Mouse (Mus musculus): Measurements from ENCODE around the gene Tmem163. TPM values are rescaled to one million over a fixed set of nuclear protein-coding genes. Genes with fewer than 3 reads are reported as not detected.

The Tmem163 gene
- polyA plus RNA-seq, 1 experiment from 2014 or later, result 0.21 TPM

DNA sequence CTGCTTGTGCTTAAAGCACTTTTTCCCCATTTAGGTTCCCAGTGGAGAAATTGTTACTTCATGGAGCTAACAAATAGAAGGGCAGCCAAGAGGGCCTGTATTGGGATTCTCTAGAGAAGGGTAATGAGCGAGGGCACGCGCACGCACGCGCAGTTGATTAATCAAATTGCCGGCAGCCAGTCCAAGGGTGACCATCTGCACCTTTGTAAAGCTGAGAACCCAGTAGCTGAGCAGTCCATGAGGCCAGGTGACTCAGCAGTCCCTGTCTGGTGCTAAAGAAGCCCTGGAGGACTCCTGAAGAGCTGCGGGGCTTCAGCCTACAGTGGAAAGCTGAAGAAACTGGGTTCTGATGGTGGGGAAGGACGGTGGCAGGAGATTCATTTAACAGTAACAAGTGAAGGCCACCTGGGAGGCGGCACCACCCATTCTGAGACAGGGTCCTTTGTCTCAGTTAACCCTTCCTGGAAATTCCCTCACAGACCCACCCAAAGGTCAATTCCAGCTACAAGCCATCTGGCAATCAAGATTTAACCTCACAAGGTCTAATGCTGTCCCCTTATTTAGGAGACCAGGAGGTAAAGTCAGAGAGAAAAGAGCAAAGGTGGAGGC lies 172.2 kb downstream of the Tmem163 start:
- no peak overlapping the region for H3K4me2 ChIP-seq (ENCODE audit: low read depth, low read length)
- H3K27ac ChIP-seq (ENCODE audit: low read length), result no peak overlapping the region
- no peaks in the 10 kb centered on the region for H3K36me3 ChIP-seq (ENCODE audit: control insufficient read depth, insufficient read depth)
- ATAC-seq (ENCODE audit: low read depth), result no peak
- H3K9ac ChIP-seq (ENCODE audit: low read depth, low read length), result no peak overlapping the region
- no peaks in the 10 kb centered on the region for H3K4me1 ChIP-seq (ENCODE audit: control insufficient read depth, low read depth, low read length)
- H3K9me3 ChIP-seq (replicated peaks; ENCODE audit: control insufficient read depth, low read length), result no peaks in the 10 kb centered on the region
- H3K27me3 ChIP-seq (ENCODE audit: control insufficient read depth, insufficient read depth, low read depth, low read length), result no peaks in the 10 kb centered on the region
- H3K4me3 ChIP-seq (ENCODE audit: low read depth, low read length), result no peak overlapping the region
- WGBS (ENCODE audit: insufficient replicate concordance), result 70% methylated on average over 10 of the region's 10 CpGs

DNA sequence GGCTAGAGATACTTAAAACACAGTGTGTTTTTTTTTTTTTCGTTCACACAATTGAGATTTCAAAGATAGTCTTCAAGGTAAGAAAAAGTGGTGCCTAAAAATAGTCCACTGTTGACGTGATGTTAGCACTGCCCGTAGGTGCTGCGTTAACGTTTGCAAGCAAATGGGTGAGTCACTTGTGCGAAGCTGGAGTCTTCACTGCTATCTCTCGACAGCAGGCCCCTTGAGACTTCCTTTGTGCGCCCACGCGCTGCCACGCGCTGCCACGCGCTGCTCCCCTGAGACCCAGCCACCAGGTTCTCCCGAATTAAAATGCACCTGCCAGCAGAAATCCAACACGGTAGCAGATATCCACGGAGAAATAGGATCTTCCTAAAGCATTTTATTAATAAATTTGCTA lies 178.6 kb downstream of the Tmem163 start:
- Histone ChIP-seq H3K4me3 (ENCODE audit: low read depth, low read length) (no peak overlapping the region), H3K4me1 (ENCODE audit: control insufficient read depth, low read depth, low read length) (no peaks in the 10 kb centered on the region), H3K27ac (ENCODE audit: low read length) (no peak overlapping the region), H3K4me2 (ENCODE audit: low read depth, low read length) (no peak overlapping the region), H3K9ac (ENCODE audit: low read depth, low read length) (no peak overlapping the region), H3K9me3 (replicated peaks; ENCODE audit: control insufficient read depth, low read length) (no peaks in the 10 kb centered on the region), H3K27me3 (ENCODE audit: control insufficient read depth, insufficient read depth, low read depth, low read length) (no peaks in the 10 kb centered on the region), H3K36me3 (ENCODE audit: control insufficient read depth, insufficient read depth) (no peaks in the 10 kb centered on the region)
- ATAC-seq (ENCODE audit: low read depth), result no peak
- 38% methylated on average over 17 of the region's 17 CpGs for WGBS (ENCODE audit: insufficient replicate concordance)

DNA sequence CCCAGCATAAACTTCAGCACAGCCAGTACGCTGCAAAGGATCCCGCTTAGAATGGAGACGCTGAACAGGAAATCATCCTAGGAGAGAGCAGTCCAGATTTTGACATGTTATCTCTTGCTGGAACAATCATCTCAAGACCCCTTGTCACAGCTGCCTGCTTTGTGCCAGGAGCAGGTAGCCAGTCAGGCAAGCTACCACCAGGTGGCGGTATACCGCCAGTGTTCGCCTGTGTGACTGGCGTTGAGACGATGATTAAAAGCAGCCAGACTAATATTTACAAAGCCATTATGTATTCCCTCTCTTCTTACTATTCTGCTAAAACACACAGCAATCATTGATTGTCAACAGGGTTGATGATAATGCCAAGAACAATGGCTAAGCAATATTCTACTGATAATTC lies 179.1 kb downstream of the Tmem163 start:
- no peak overlapping the region for H3K4me3 ChIP-seq (ENCODE audit: low read depth, low read length)
- H3K27me3 ChIP-seq (ENCODE audit: control insufficient read depth, insufficient read depth, low read depth, low read length), result no peaks in the 10 kb centered on the region
- WGBS (ENCODE audit: insufficient replicate concordance), result 5% methylated on average over 8 of the region's 8 CpGs
- no peaks in the 10 kb centered on the region for H3K36me3 ChIP-seq (ENCODE audit: control insufficient read depth, insufficient read depth)
- no peaks in the 10 kb centered on the region for H3K4me1 ChIP-seq (ENCODE audit: control insufficient read depth, low read depth, low read length)
- no peak overlapping the region for H3K4me2 ChIP-seq (ENCODE audit: low read depth, low read length)
- no peak overlapping the region for H3K9ac ChIP-seq (ENCODE audit: low read depth, low read length)
- H3K9me3 ChIP-seq (replicated peaks; ENCODE audit: control insufficient read depth, low read length), result no peaks in the 10 kb centered on the region
- ATAC-seq (ENCODE audit: low read depth), result no peak
- H3K27ac ChIP-seq (ENCODE audit: low read length), result no peak overlapping the region

DNA sequence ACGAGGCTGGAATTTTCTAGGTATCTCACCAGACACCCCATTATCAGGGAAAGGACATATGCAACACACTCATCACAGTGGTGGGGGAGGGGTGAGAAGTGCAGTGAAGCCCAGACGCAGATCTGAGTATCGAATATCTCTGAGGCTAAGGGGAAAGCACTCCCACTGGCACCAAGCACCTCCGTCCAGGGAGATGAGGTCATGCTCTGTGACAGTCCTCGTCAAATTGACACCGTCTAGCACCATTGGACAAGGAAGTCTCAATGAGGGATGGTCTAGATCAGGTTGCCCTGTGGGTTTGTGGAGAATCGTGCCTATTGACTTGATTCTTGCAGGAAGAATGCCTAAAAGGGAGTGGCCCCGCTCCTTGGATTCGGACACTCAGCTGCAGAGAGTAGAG lies 180.6 kb downstream of the Tmem163 start:
- Histone ChIP-seq H3K4me2 (ENCODE audit: low read depth, low read length) (no peak overlapping the region), H3K36me3 (ENCODE audit: control insufficient read depth, insufficient read depth) (no peaks in the 10 kb centered on the region), H3K9me3 (replicated peaks; ENCODE audit: control insufficient read depth, low read length) (no peaks in the 10 kb centered on the region), H3K27ac (ENCODE audit: low read length) (no peak overlapping the region), H3K9ac (ENCODE audit: low read depth, low read length) (no peak overlapping the region), H3K27me3 (ENCODE audit: control insufficient read depth, insufficient read depth, low read depth, low read length) (no peaks in the 10 kb centered on the region), H3K4me3 (ENCODE audit: low read depth, low read length) (no peak overlapping the region), H3K4me1 (ENCODE audit: control insufficient read depth, low read depth, low read length) (no peaks in the 10 kb centered on the region)
- WGBS (ENCODE audit: insufficient replicate concordance), result 48% methylated on average over 9 of the region's 9 CpGs
- ATAC-seq (ENCODE audit: low read depth), result no peak

DNA sequence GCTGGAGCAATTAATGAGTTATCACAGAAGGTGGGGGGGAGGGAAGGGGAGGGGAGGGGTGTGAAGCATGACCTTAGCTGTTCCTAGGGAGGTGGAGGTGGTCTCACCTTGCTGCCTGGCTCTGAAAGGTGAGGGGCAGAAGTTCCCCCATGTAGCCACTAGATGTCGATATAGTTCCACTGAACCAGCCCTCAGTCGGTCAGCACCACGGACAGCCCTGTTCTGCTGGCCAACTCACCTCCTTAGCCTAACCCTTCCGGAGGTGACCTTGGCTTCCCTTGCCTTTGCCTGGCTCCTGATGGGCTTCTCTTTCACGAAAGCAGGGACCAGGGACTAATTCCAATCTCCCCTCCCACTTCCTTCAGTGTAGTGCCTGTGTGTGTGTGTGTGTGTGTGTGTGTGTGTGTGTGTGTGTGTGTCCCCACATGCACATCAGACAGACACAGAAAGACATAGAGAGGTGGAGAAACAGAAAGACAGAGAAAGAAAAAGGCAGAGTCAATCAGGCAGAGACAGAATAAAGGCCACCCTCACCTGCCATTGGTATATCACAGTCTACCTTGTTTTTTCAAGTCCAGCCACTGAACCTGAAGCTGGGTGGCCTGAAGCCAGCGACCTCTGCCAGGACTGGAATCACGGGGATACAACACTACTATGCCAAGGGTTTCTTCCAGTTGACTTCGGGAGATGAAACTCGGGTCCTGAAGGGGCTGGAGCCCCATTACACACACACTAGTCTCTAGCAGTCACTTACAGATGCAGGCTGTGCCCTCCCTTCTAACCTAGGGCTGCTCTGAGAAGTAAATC lies 182.4 kb downstream of the Tmem163 start:
- no peak for ATAC-seq (ENCODE audit: low read depth)
- no peaks in the 10 kb centered on the region for H3K27me3 ChIP-seq (ENCODE audit: control insufficient read depth, insufficient read depth, low read depth, low read length)
- 22% methylated on average over 9 of the region's 9 CpGs for WGBS (ENCODE audit: insufficient replicate concordance)

DNA sequence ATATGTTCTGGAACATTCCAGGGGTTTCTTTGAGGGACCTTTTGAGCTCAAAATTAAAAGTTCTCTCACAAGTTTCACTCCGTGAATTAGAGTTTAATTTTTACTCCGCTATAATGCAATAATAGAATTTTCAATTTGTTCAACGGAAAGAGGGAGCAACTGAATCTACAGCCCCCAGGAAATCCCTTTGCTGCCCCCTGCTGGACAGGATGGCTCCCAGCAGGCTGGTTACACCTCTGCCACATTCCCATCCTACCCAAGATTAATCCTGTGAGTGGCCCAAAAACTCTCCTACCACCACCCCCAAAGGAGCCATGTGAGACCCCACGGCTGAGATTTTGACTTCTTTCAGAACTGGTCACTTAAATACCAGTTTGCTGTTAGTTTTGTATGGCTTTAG lies 192.2 kb downstream of the Tmem163 start:
- no peak for ATAC-seq (ENCODE audit: low read depth)
- H3K4me3 ChIP-seq (ENCODE audit: low read depth, low read length), result no peak overlapping the region
- WGBS (ENCODE audit: insufficient replicate concordance), result 67% methylated on average over 4 of the region's 4 CpGs

More for the DNA sequence above, 182.4 kb downstream of the Tmem163 start:
- Histone ChIP-seq H3K4me3 (ENCODE audit: low read depth, low read length) (no peak overlapping the region), H3K4me2 (ENCODE audit: low read depth, low read length) (no peak overlapping the region), H3K27ac (ENCODE audit: low read length) (no peak overlapping the region), H3K9me3 (replicated peaks; ENCODE audit: control insufficient read depth, low read length) (no peaks in the 10 kb centered on the region), H3K9ac (ENCODE audit: low read depth, low read length) (no peak overlapping the region), H3K4me1 (ENCODE audit: control insufficient read depth, low read depth, low read length) (no peaks in the 10 kb centered on the region), H3K36me3 (ENCODE audit: control insufficient read depth, insufficient read depth) (no peaks in the 10 kb centered on the region)

DNA sequence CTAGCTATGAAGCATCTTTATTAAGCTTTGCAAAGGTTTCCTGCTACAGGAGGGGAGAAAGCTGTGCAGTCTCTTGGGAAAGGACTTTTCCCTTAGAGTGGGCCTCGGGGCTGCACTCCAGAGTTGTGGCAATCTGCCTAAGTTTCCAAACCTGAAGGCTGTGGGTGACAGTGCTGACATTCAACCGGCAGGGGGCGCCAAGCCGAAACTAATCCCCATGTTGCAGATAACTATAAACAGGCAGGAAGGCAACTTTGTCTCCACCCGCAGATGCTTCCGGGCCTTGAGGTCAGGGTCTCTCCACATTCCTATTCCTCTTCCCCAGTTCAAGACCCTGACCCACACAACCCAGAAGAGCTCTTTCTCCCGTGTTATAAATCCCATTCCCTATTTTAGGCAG lies 194.5 kb downstream of the Tmem163 start:
- Histone ChIP-seq H3K27ac (ENCODE audit: low read length) (no peak overlapping the region), H3K9me3 (replicated peaks; ENCODE audit: control insufficient read depth, low read length) (no peaks in the 10 kb centered on the region), H3K27me3 (ENCODE audit: control insufficient read depth, insufficient read depth, low read depth, low read length) (no peaks in the 10 kb centered on the region), H3K4me1 (ENCODE audit: control insufficient read depth, low read depth, low read length) (no peaks in the 10 kb centered on the region), H3K4me2 (ENCODE audit: low read depth, low read length) (no peak overlapping the region), H3K4me3 (ENCODE audit: low read depth, low read length) (no peak overlapping the region), H3K9ac (ENCODE audit: low read depth, low read length) (no peak overlapping the region), H3K36me3 (ENCODE audit: control insufficient read depth, insufficient read depth) (no peaks in the 10 kb centered on the region)
- ATAC-seq (ENCODE audit: low read depth), result no peak
- WGBS (ENCODE audit: insufficient replicate concordance), result 33% methylated on average over 7 of the region's 7 CpGs

More for the DNA sequence above, 192.2 kb downstream of the Tmem163 start:
- Histone ChIP-seq H3K4me2 (ENCODE audit: low read depth, low read length) (no peak overlapping the region), H3K9me3 (replicated peaks; ENCODE audit: control insufficient read depth, low read length) (no peaks in the 10 kb centered on the region), H3K27ac (ENCODE audit: low read length) (no peak overlapping the region), H3K4me1 (ENCODE audit: control insufficient read depth, low read depth, low read length) (no peaks in the 10 kb centered on the region), H3K27me3 (ENCODE audit: control insufficient read depth, insufficient read depth, low read depth, low read length) (no peaks in the 10 kb centered on the region), H3K9ac (ENCODE audit: low read depth, low read length) (no peak overlapping the region), H3K36me3 (ENCODE audit: control insufficient read depth, insufficient read depth) (no peaks in the 10 kb centered on the region)

DNA sequence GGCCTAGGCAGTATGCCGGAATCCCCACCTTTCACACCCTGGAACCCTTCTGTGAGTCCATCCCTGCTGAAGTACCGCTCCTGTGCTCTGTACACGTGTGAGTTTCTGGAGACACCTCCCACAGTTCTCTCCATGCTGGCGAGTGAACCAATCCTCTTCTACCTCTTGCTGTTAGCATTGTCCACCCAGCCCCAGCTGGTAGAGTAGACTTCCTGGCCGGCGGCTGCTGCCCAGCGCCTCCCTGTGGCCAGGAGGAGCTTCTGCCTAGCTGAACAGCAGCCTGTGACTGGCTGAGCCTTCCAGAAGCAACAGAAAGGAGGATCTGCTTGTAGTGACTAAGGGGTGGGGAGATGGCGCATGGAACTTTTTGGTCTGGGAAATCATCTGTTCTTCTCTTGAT lies 195.2 kb downstream of the Tmem163 start:
- Histone ChIP-seq H3K27me3 (ENCODE audit: control insufficient read depth, insufficient read depth, low read depth, low read length) (no peaks in the 10 kb centered on the region), H3K4me3 (ENCODE audit: low read depth, low read length) (no peak overlapping the region), H3K36me3 (ENCODE audit: control insufficient read depth, insufficient read depth) (no peaks in the 10 kb centered on the region), H3K4me2 (ENCODE audit: low read depth, low read length) (no peak overlapping the region), H3K9ac (ENCODE audit: low read depth, low read length) (no peak overlapping the region), H3K9me3 (replicated peaks; ENCODE audit: control insufficient read depth, low read length) (no peaks in the 10 kb centered on the region), H3K4me1 (ENCODE audit: control insufficient read depth, low read depth, low read length) (no peaks in the 10 kb centered on the region), H3K27ac (ENCODE audit: low read length) (no peak overlapping the region)
- no peak for ATAC-seq (ENCODE audit: low read depth)
- WGBS (ENCODE audit: insufficient replicate concordance), result 68% methylated on average over 8 of the region's 8 CpGs

DNA sequence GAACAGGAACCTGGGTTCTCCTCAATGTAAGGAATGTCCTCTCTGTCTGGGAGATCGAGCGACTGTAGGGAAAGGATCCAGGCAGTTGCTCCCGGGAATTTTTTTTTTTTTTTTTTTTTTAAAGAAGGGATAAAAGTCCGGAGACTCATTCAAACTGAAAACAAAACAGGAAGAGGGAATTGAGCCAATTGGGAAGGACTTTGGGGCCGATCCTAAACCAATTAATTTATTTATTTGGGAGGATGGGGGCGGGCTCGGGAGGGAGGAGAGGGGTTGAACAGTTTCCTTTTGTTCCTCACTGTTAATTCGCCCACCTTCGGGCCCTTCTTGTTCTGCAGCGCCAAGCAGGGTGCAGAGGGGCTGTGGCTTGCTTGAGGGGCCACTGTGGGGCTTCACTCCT lies 196.4 kb downstream of the Tmem163 start:
- Histone ChIP-seq H3K9ac (ENCODE audit: low read depth, low read length) (no peak overlapping the region), H3K4me3 (ENCODE audit: low read depth, low read length) (no peak overlapping the region), H3K9me3 (replicated peaks; ENCODE audit: control insufficient read depth, low read length) (no peaks in the 10 kb centered on the region), H3K27me3 (ENCODE audit: control insufficient read depth, insufficient read depth, low read depth, low read length) (no peaks in the 10 kb centered on the region), H3K4me1 (ENCODE audit: control insufficient read depth, low read depth, low read length) (no peaks in the 10 kb centered on the region), H3K27ac (ENCODE audit: low read length) (no peak overlapping the region), H3K4me2 (ENCODE audit: low read depth, low read length) (no peak overlapping the region), H3K36me3 (ENCODE audit: control insufficient read depth, insufficient read depth) (no peaks in the 10 kb centered on the region)
- ATAC-seq (ENCODE audit: low read depth), result no peak
- 64% methylated on average over 10 of the region's 10 CpGs for WGBS (ENCODE audit: insufficient replicate concordance)

Measured in liver, embryonic 16.5 days (tissue).